Mouse (Mus musculus) small intestine, adult 2 months (tissue): ENCODE measurements around the gene Gm20388.

Experiments
- CTCF ChIP-seq: fragments of 200-500 bp; IDR thresholded peaks from 2 replicates; pipeline ENCODE4 v1.5.1; 2012; ENCODE audit warnings: low read depth, mild to moderate bottlenecking, control low read depth, inconsistent platforms, low read length, moderate library complexity, mixed read lengths; ENCODE audit not compliant: insufficient replicate concordance, insufficient read length; ENCODE audit errors: extremely low read depth
- POLR2A ChIP-seq: fragments of 200-500 bp; IDR thresholded peaks from 2 replicates; pipeline ENCODE4 v1.6.1; 2012; ENCODE audit warnings: low read depth, mild to moderate bottlenecking, control low read depth, inconsistent platforms, low read length, moderate library complexity

- TF ChIP-seq POLR2A (no peak), CTCF (no peak)
These were observed 4038.5 kb downstream of the Gm20388 start, which contains the start of gene Nup133 for GRCm38 (mm10) chr8:123948942-123949685.
